Mouse (Mus musculus): ENCODE results near the gene Hist1h2bp. TPM values are rescaled to one million over a fixed set of nuclear protein-coding genes. Genes with fewer than 3 reads are reported as not detected.
"Not testable (repeated sequence)": the region's sequence is repeated elsewhere in the genome, so short reads cannot be mapped to it uniquely, and the experiment has no call there.

The Hist1h2bp gene
- polyA plus RNA-seq, 1 experiment from 2014 or later = 2.0 TPM

GRCm38 (mm10) chr13:21795584-21795983 lies 8.3 kb downstream of the Hist1h2bp start:
- Histone ChIP-seq H3K9me3 (ENCODE audit: control insufficient read depth, low read length) (no peaks in the 10 kb centered on the region), H3K27me3 (replicated peaks; ENCODE audit: control insufficient read depth, insufficient read depth, low read length) (no peaks in the 10 kb centered on the region), H3K9ac (replicated peaks; ENCODE audit: low read depth, low read length) (no peak overlapping the region), H3K4me1 (replicated peaks; ENCODE audit: control insufficient read depth, insufficient read depth, low read length) (peaks cover 4% of the 10 kb centered on the region; the same call in 1 of the 2 replicates), H3K4me2 (ENCODE audit: low read length) (no peak overlapping the region), H3K4me3 (replicated peaks; ENCODE audit: low read length) (no peak overlapping the region), H3K27ac (ENCODE audit: low read length) (no peak overlapping the region), H3K36me3 (ENCODE audit: control insufficient read depth, insufficient read depth) (no peaks in the 10 kb centered on the region)
- no peak for ATAC-seq
- WGBS = 89% methylated on average over 7 of the region's 7 CpGs

GRCm38 (mm10) chr13:21797163-21797562 lies 9.9 kb downstream of the Hist1h2bp start:
- ATAC-seq; H3K4me2 ChIP-seq (ENCODE audit: low read length); H3K9me3 ChIP-seq (ENCODE audit: control insufficient read depth, low read length); H3K27me3 ChIP-seq (replicated peaks; ENCODE audit: control insufficient read depth, insufficient read depth, low read length); H3K36me3 ChIP-seq (ENCODE audit: control insufficient read depth, insufficient read depth); H3K27ac ChIP-seq (ENCODE audit: low read length); H3K4me3 ChIP-seq (replicated peaks; ENCODE audit: low read length); H3K9ac ChIP-seq (replicated peaks; ENCODE audit: low read depth, low read length); H3K4me1 ChIP-seq (replicated peaks; ENCODE audit: control insufficient read depth, insufficient read depth, low read length): not testable (repeated sequence)

DNA sequence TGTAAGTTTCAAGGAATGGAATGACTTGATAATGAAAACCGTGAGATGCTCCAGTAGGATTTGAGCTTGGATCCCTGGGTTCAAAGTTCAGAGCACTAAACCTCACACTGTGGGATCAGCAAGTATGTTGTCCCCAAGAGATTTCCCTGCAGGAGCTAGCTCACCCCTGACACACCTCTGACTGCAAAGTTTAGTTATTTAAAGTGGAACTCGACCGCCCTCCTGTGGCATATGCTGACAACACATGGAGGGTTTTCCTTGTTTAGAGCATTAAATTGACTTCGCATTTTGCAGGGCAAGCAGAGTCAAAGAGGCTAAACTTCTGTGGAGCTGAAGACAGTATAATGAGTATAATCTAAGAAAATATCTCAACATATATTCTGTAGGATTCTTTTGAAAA lies 15.8 kb downstream of the Hist1h2bp start:
- peak; percentile 73 for ATAC-seq
- not testable (repeated sequence) for H3K4me1 ChIP-seq (replicated peaks; ENCODE audit: control insufficient read depth, insufficient read depth, low read length); H3K4me3 ChIP-seq (replicated peaks; ENCODE audit: low read length); H3K27ac ChIP-seq (ENCODE audit: low read length); H3K27me3 ChIP-seq (replicated peaks; ENCODE audit: control insufficient read depth, insufficient read depth, low read length); H3K9ac ChIP-seq (replicated peaks; ENCODE audit: low read depth, low read length); H3K36me3 ChIP-seq (ENCODE audit: control insufficient read depth, insufficient read depth); H3K9me3 ChIP-seq (ENCODE audit: control insufficient read depth, low read length); H3K4me2 ChIP-seq (ENCODE audit: low read length)
- no CpG with 5 or more reads among the region's 4 CpGs for WGBS

DNA sequence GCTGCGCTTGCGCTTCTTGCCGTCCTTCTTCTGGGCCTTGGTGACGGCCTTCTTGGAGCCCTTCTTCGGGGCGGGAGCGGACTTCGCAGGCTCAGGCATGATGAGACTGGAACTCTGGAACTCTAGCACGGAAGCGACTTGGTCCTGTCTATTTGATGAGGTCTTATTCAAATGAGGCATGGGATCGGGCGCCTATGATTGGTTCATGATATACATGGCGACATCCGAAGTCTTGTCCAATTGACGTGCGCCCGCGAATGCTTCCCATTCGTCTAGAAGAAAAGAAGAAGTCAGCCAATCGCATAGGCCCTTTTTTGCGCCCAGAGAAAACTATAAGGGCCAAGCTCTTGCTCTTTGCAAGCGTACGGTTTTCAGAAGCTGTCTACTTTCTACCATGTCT lies 22.8 kb downstream of the Hist1h2bp start, which contains the start of the genes Hist1h2bq and Hist1h2ao:
Gene Hist1h2bq, minus strand, starts transcription at position 125 of the 400 bp plus-strand sequence.
Gene Hist1h2ao, plus strand, starts transcription at position 393 of the 400 bp plus-strand sequence.
- not testable (repeated sequence) for H3K4me3 ChIP-seq (replicated peaks; ENCODE audit: low read length); H3K9me3 ChIP-seq (ENCODE audit: control insufficient read depth, low read length); H3K27ac ChIP-seq (ENCODE audit: low read length); H3K9ac ChIP-seq (replicated peaks; ENCODE audit: low read depth, low read length); H3K36me3 ChIP-seq (ENCODE audit: control insufficient read depth, insufficient read depth); H3K4me1 ChIP-seq (replicated peaks; ENCODE audit: control insufficient read depth, insufficient read depth, low read length); H3K27me3 ChIP-seq (replicated peaks; ENCODE audit: control insufficient read depth, insufficient read depth, low read length); H3K4me2 ChIP-seq (ENCODE audit: low read length)
- ATAC-seq = peak; percentile 97
- WGBS = no CpG with 5 or more reads among the region's 23 CpGs

- H3K4me1 ChIP-seq (replicated peaks; ENCODE audit: control insufficient read depth, insufficient read depth, low read length); H3K4me2 ChIP-seq (ENCODE audit: low read length); H3K27me3 ChIP-seq (replicated peaks; ENCODE audit: control insufficient read depth, insufficient read depth, low read length); H3K9me3 ChIP-seq (ENCODE audit: control insufficient read depth, low read length); H3K9ac ChIP-seq (replicated peaks; ENCODE audit: low read depth, low read length); H3K4me3 ChIP-seq (replicated peaks; ENCODE audit: low read length); H3K27ac ChIP-seq (ENCODE audit: low read length); H3K36me3 ChIP-seq (ENCODE audit: control insufficient read depth, insufficient read depth): not testable (repeated sequence)
- no CpG with 5 or more reads among the region's 8 CpGs for WGBS
- peak; percentile 9; the same call in 1 of the 2 replicates for ATAC-seq
Observed at GRCm38 (mm10) chr13:21811074-21811473, 23.8 kb downstream of the Hist1h2bp start.

- WGBS = no CpG with 5 or more reads among the region's 24 CpGs
- H3K4me3 ChIP-seq (replicated peaks; ENCODE audit: low read length) = peak within 1 kb of the TSS; percentile 21
- H3K27me3 ChIP-seq (replicated peaks; ENCODE audit: control insufficient read depth, insufficient read depth, low read length); H3K9ac ChIP-seq (replicated peaks; ENCODE audit: low read depth, low read length); H3K27ac ChIP-seq (ENCODE audit: low read length); H3K9me3 ChIP-seq (ENCODE audit: control insufficient read depth, low read length); H3K4me1 ChIP-seq (replicated peaks; ENCODE audit: control insufficient read depth, insufficient read depth, low read length); H3K36me3 ChIP-seq (ENCODE audit: control insufficient read depth, insufficient read depth): not testable (repeated sequence)
- peak; percentile 60 for ATAC-seq
- H3K4me2 ChIP-seq (ENCODE audit: low read length) = peak within 1 kb of the TSS; percentile 41
Observed at GRCm38 (mm10) chr13:21811539-21811938, 24.3 kb downstream of the Hist1h2bp start, which contains the start of gene Hist1h4m. TSS of gene Hist1h4m (plus strand) at chr13:21811746.

DNA sequence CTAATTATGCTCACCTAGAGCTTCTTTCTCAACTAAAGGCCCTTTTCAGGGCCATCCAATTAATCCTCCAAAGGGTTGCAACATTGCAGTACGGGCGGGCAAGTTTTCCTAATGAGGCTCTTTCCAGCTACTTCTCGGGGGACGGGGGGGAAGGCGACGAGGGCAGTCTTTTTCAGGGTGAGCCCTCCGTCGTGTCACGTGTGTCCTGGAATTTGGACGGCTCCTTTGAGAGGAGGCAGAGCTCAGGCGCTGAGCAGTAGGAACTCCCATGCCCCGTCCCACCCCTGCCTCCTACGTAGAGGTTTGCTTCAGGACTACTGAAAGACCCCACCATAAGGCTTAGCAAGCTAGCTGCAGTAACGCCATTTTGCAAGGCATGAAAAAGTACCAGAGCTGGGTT lies 24.8 kb downstream of the Hist1h2bp start:
- ATAC-seq = peak; percentile 24
- H3K27me3 ChIP-seq (replicated peaks; ENCODE audit: control insufficient read depth, insufficient read depth, low read length); H3K4me1 ChIP-seq (replicated peaks; ENCODE audit: control insufficient read depth, insufficient read depth, low read length); H3K36me3 ChIP-seq (ENCODE audit: control insufficient read depth, insufficient read depth); H3K9me3 ChIP-seq (ENCODE audit: control insufficient read depth, low read length); H3K27ac ChIP-seq (ENCODE audit: low read length); H3K9ac ChIP-seq (replicated peaks; ENCODE audit: low read depth, low read length): not testable (repeated sequence)
- Histone ChIP-seq H3K4me3 (replicated peaks; ENCODE audit: low read length) (peak overlapping the region; percentile 21), H3K4me2 (ENCODE audit: low read length) (peak overlapping the region; percentile 41)
- WGBS = under 1% methylated on average over 11 of the region's 14 CpGs

- 54% methylated on average over 7 of the region's 16 CpGs for WGBS
- ATAC-seq; H3K9me3 ChIP-seq (ENCODE audit: control insufficient read depth, low read length); H3K4me2 ChIP-seq (ENCODE audit: low read length); H3K36me3 ChIP-seq (ENCODE audit: control insufficient read depth, insufficient read depth); H3K9ac ChIP-seq (replicated peaks; ENCODE audit: low read depth, low read length); H3K4me3 ChIP-seq (replicated peaks; ENCODE audit: low read length); H3K27me3 ChIP-seq (replicated peaks; ENCODE audit: control insufficient read depth, insufficient read depth, low read length); H3K27ac ChIP-seq (ENCODE audit: low read length); H3K4me1 ChIP-seq (replicated peaks; ENCODE audit: control insufficient read depth, insufficient read depth, low read length): not testable (repeated sequence)
Observed at GRCm38 (mm10) chr13:21820082-21820890, 33.0 kb downstream of the Hist1h2bp start.

DNA sequence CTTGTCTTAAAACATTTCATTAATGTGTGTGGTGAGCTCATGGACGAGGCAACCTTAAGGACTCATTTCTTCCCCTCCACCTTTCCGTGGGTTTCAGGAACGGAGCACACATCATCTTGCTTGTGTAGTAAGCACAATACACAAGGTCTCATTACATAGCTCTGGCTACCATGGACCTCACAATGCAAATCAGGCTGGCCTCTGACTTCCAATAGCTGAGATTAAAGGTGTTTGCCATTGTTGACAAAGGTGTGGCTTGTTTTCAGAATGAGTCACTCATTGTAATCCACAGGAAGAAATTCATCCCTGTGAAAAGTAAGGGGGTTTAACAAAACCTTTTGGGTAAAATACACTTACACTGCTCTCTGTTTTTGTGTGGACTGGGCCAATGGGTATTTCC lies 41.2 kb downstream of the Hist1h2bp start:
- no peak overlapping the region for H3K9ac ChIP-seq (replicated peaks; ENCODE audit: low read depth, low read length)
- ATAC-seq = no peak
- H3K9me3 ChIP-seq (ENCODE audit: control insufficient read depth, low read length) = no peaks in the 10 kb centered on the region
- no peaks in the 10 kb centered on the region for H3K36me3 ChIP-seq (ENCODE audit: control insufficient read depth, insufficient read depth)
- H3K27ac ChIP-seq (ENCODE audit: low read length) = no peak overlapping the region
- 85% methylated on average over 3 of the region's 3 CpGs for WGBS
- H3K4me2 ChIP-seq (ENCODE audit: low read length) = no peak overlapping the region
- no peaks in the 10 kb centered on the region for H3K4me1 ChIP-seq (replicated peaks; ENCODE audit: control insufficient read depth, insufficient read depth, low read length)
- no peaks in the 10 kb centered on the region for H3K27me3 ChIP-seq (replicated peaks; ENCODE audit: control insufficient read depth, insufficient read depth, low read length)
- H3K4me3 ChIP-seq (replicated peaks; ENCODE audit: low read length) = no peak overlapping the region
